Mouse (Mus musculus) stomach, postnatal 0 days (tissue): ENCODE data around the gene Cyth3.

Experiments used
- CTCF ChIP-seq: IDR thresholded peaks from 2 replicates; pipeline ENCODE4 v1.5.1; 2016; ENCODE audit warnings: antibody characterized with exemption, low read depth, mild to moderate bottlenecking, moderate library complexity
- EP300 ChIP-seq: optimal IDR thresholded peaks from 2 replicates; pipeline ENCODE3; 2016; ENCODE audit warnings: antibody characterized with exemption

GRCm38 (mm10) chr5:143627926-143628325 lies 5.7 kb downstream of the Cyth3 start:
- TF ChIP-seq CTCF = no peak
- no peak for TF ChIP-seq EP300
